Mouse (Mus musculus) hindbrain, embryonic 14.5 days (tissue): ENCODE results near the gene Gbp6. TPM values are rescaled to one million over a fixed set of nuclear protein-coding genes. Genes with fewer than 3 reads are reported as not detected.
"Not testable (repeated sequence)": the region's sequence is repeated elsewhere in the genome, so short reads cannot be mapped to it uniquely, and the experiment has no call there.

Source experiments
- ATAC-seq: fragments of 200-750 bp; cut with Nextera tagmentation; 2 replicates; pipeline ENCODE4 v1.8.0; 2017; ENCODE audit warnings: moderate number of reproducible peaks, mild to moderate bottlenecking, moderate TSS enrichment, moderate library complexity; ENCODE audit not compliant: low FRiP score
- DNase-seq: peaks from one replicate; pipeline ENCODE4 v3.0.0-alpha.2; 2015; ENCODE audit warnings: low spot score
- H3K27ac ChIP-seq: fragments of 300-500 bp; sonication (generic); 2 replicates; pipeline ENCODE4 v1.5.1; 2014; ENCODE audit warnings: mild to moderate bottlenecking, moderate library complexity
- H3K27me3 ChIP-seq: fragments of 300-500 bp; sonication (generic); 2 replicates; pipeline ENCODE4 v1.6.1; 2014; ENCODE audit warnings: mild to moderate bottlenecking, low read length, mixed read lengths; ENCODE audit not compliant: control insufficient read depth, insufficient read depth
- H3K36me3 ChIP-seq: fragments of 300-500 bp; sonication (generic); replicated peaks from 2 replicates; pipeline ENCODE4 v1.6.1; 2014; ENCODE audit not compliant: control insufficient read depth, insufficient read depth
- H3K4me1 ChIP-seq: fragments of 300-500 bp; sonication (generic); replicated peaks from 2 replicates; pipeline ENCODE4 v1.6.1; 2014; ENCODE audit warnings: antibody characterized with exemption, low read length, mixed read lengths; ENCODE audit not compliant: control insufficient read depth, insufficient read depth
- H3K4me2 ChIP-seq: fragments of 300-500 bp; sonication (generic); replicated peaks from 2 replicates; pipeline ENCODE4 v1.6.1; 2014; ENCODE audit warnings: mild to moderate bottlenecking, moderate library complexity
- H3K4me3 ChIP-seq: fragments of 300-500 bp; sonication (generic); replicated peaks from 2 replicates; pipeline ENCODE4 v1.5.1; 2014; ENCODE audit warnings: mild to moderate bottlenecking, low read length
- H3K9ac ChIP-seq: fragments of 300-500 bp; sonication (generic); 2 replicates; pipeline ENCODE4 v1.6.1; 2014
- H3K9me3 ChIP-seq: fragments of 300-500 bp; sonication (generic); 2 replicates; pipeline ENCODE4 v1.6.1; 2016; ENCODE audit warnings: low read length; ENCODE audit not compliant: control insufficient read depth
- WGBS: fragments of 180-500 bp; shearing (Covaris S2); extraction: QIAGEN DNeasy Blood & Tissue Kit; methylation state at CpG from one replicate; pipeline ENCODE4 v1.1.7; 2014; 5-methylcytosine and 5-hydroxymethylcytosine counted together
- polyA plus RNA-seq: library from polyadenylated mRNA; unstranded; fragments of >200 nt; fragmentation: Nextera tagmentation; extraction: Ambion mirVana; gene quantifications from 2 replicates; pipeline ENCODE4 v1.2.1, GENCODE M21; 2014

Gene Gbp6
- polyA plus RNA-seq, 1 experiment from 2014 or later: 5.3 TPM

- 70% methylated on average over 3 of the region's 3 CpGs for WGBS
- H3K9me3 ChIP-seq, H3K9ac ChIP-seq, DNase-seq, H3K27me3 ChIP-seq, H3K4me2 ChIP-seq, H3K4me1 ChIP-seq, ATAC-seq, H3K4me3 ChIP-seq, H3K36me3 ChIP-seq, H3K27ac ChIP-seq: not testable (repeated sequence)
Measured at GRCm38 (mm10) chr5:105236040-105236439, 57.5 kb downstream of the Gbp6 start.

Other genes with a start within 250 kb of the Gbp6 start
- gene Gbp9, start 154.2 kb downstream of the Gbp6 start, polyA plus RNA-seq: 2.5 and 2.9 TPM in 2 replicates
- gene Gbp8, start 154.2 kb downstream of the Gbp6 start, polyA plus RNA-seq: 1.2 TPM in 2 replicates
- 3.8 and 4.9 TPM in 2 replicates for gene Gbp4, start 154.1 kb downstream of the Gbp6 start, polyA plus RNA-seq
- gene Gbp10, start 54.2 kb downstream of the Gbp6 start, polyA plus RNA-seq: 2.4 and 2.5 TPM in 2 replicates
- 0.33 and 1.1 TPM in 2 replicates for gene Gm43302, start within 50 bp of the Gbp6 start, polyA plus RNA-seq
- gene Lrrc8b, start 122.1 kb upstream of the Gbp6 start, polyA plus RNA-seq: 23.0 and 26.1 TPM in 2 replicates
- 18.2 and 18.5 TPM in 2 replicates for gene Lrrc8c, start 225.7 kb upstream of the Gbp6 start, polyA plus RNA-seq